In the genomic region with DNA sequence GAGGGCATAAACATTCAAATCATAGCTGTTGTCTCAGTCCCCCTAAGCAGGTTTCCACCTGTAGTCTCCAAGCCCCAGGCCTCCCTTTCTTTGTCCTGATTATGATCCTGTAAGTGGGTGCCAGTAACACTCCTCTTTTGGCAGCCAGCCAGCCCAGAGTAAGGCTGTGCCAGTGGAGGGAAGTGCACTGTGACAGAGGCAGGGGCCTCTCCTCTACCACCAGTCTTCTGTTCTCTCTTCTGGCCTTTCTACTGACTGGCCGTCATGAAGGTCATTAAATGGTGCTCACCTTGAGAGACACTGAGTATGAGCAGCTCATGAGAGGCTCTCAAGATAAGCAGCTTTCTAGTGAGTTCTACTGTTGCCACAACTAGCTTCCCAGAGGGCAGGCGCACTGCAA, we compare ENCODE assay signal across 9 mouse cellular contexts.
A peak's percentile ranks its signal among the peaks of the same experiment; 100 is the strongest.
DNase-seq lines count a peak whose midpoint lies in the region; ATAC-seq and TF ChIP-seq lines count a peak whose summit lies in the region.
"Had no signal": no experiment of that assay in that cellular context is flagged by ENCODE, and none has a peak within 500 bp of the region (broad histone marks: within the 10 kb centered on the region; RNA-seq: fewer than 3 reads in every experiment).

No protein-coding gene starts in this region.

- no peaks in the 10 kb centered on the region for H3K27me3 ChIP-seq in heart, embryonic 13.5 days (replicated peaks)
- H3K27me3 ChIP-seq in kidney, embryonic 16.5 days (ENCODE audit: insufficient read depth, low read length), result no peaks in the 10 kb centered on the region
- H3K27me3 ChIP-seq in stomach, postnatal 0 days (ENCODE audit: control insufficient read depth, insufficient read depth, low read length), result no peaks in the 10 kb centered on the region
- H3K27me3 ChIP-seq: neural tube, embryonic 12.5 days had no signal

- ATAC-seq in heart, embryonic 13.5 days (ENCODE audit: extremely low read depth, insufficient number of reproducible peaks, low FRiP score, low TSS enrichment), result no peak
- peak; percentile 54; the same call in 1 of the 2 replicates for ATAC-seq in kidney, embryonic 16.5 days (ENCODE audit: low FRiP score, low TSS enrichment)
- ATAC-seq in stomach, postnatal 0 days (ENCODE audit: low FRiP score, low TSS enrichment), result 0 out of 2 replicates have a peak, but pooled peaks have one; percentile 51
- ATAC-seq in erythroid progenitor cell, adult 5-6 weeks (replicated peaks; ENCODE audit: low FRiP score, poor library complexity, severe bottlenecking), result no peak

- 48% methylated on average over 2 of the region's 2 CpGs for WGBS in heart, embryonic 13.5 days
- 87% methylated on average over 2 of the region's 2 CpGs for WGBS in kidney, embryonic 16.5 days
- 53% methylated on average over 2 of the region's 2 CpGs for WGBS in stomach, postnatal 0 days

- intact Hi-C loops in heart, postnatal 25 days (cut with DNase I), result no loop called here

- no peak overlapping the region for H3K4me3 ChIP-seq in heart, embryonic 13.5 days
- no peak overlapping the region for H3K4me3 ChIP-seq in kidney, embryonic 16.5 days (ENCODE audit: low read length)
- no peak overlapping the region for H3K4me3 ChIP-seq in stomach, postnatal 0 days (ENCODE audit: low read depth, low read length)
- H3K4me3 ChIP-seq: neural tube, embryonic 12.5 days had no signal

- H3K4me1 ChIP-seq in heart, embryonic 13.5 days, result peaks cover 43% of the 10 kb centered on the region
- no peaks in the 10 kb centered on the region for H3K4me1 ChIP-seq in kidney, embryonic 16.5 days (ENCODE audit: insufficient read depth, low read length)
- H3K4me1 ChIP-seq in stomach, postnatal 0 days (replicated peaks; ENCODE audit: control insufficient read depth, insufficient read depth), result no peaks in the 10 kb centered on the region
- H3K4me1 ChIP-seq: neural tube, embryonic 12.5 days had no signal

- no peak for DNase-seq in heart, postnatal 25 days (ENCODE audit: low spot score)
- DNase-seq in right cerebral cortex, postnatal 4 days, result peak; percentile 13
- DNase-seq in right cerebral cortex, adult 2 months (ENCODE audit: low spot score in 2 of 2), result no peak
- peak; percentile 21 for DNase-seq in stomach, postnatal 0 days (ENCODE audit: low spot score)

- H3K4me2 ChIP-seq in heart, embryonic 13.5 days, result no peak overlapping the region
- no peak overlapping the region for H3K4me2 ChIP-seq in kidney, embryonic 16.5 days (replicated peaks; ENCODE audit: low read depth, low read length)
- no peak overlapping the region for H3K4me2 ChIP-seq in stomach, postnatal 0 days (replicated peaks; ENCODE audit: low read depth)
- H3K4me2 ChIP-seq: neural tube, embryonic 12.5 days had no signal

- H3K9me3 ChIP-seq in heart, embryonic 13.5 days, result no peaks in the 10 kb centered on the region
- no peaks in the 10 kb centered on the region for H3K9me3 ChIP-seq in kidney, embryonic 16.5 days (ENCODE audit: low read length)
- no peaks in the 10 kb centered on the region for H3K9me3 ChIP-seq in stomach, postnatal 0 days (ENCODE audit: control insufficient read depth, low read length)
- H3K9me3 ChIP-seq: neural tube, embryonic 12.5 days had no signal

- no peak overlapping the region for H3K9ac ChIP-seq in heart, embryonic 13.5 days
- no peak overlapping the region for H3K9ac ChIP-seq in kidney, embryonic 16.5 days (replicated peaks; ENCODE audit: low read length)
- no peak overlapping the region for H3K9ac ChIP-seq in stomach, postnatal 0 days (ENCODE audit: low read length)
- H3K9ac ChIP-seq: liver, embryonic 14.5 days; neural tube, embryonic 12.5 days had no signal

- no peak for TF ChIP-seq EP300 in stomach, postnatal 0 days (optimal IDR thresholded peaks at IDR 0.05)

- no peaks in the 10 kb centered on the region for H3K36me3 ChIP-seq in heart, embryonic 13.5 days
- H3K36me3 ChIP-seq in kidney, embryonic 16.5 days (ENCODE audit: insufficient read depth, low read length), result no peaks in the 10 kb centered on the region
- H3K36me3 ChIP-seq in stomach, postnatal 0 days (ENCODE audit: control insufficient read depth, insufficient read depth, low read length), result no peaks in the 10 kb centered on the region
- H3K36me3 ChIP-seq: neural tube, embryonic 12.5 days had no signal

- no peak for TF ChIP-seq CTCF in stomach, postnatal 0 days (IDR thresholded peaks at IDR 0.05; ENCODE audit: low read depth)

- H3K27ac ChIP-seq in heart, embryonic 13.5 days (replicated peaks), result peak overlapping the region; percentile 43
- H3K27ac ChIP-seq in kidney, embryonic 16.5 days (ENCODE audit: low read length), result no peak overlapping the region
- no peak overlapping the region for H3K27ac ChIP-seq in stomach, postnatal 0 days (replicated peaks)
- H3K27ac ChIP-seq: liver, embryonic 14.5 days; neural tube, embryonic 12.5 days had no signal

Comparison
In these comparisons a context has a peak if more than half of its experiments do, and no peak if none do; other contexts are left out.
1. DNase-seq: peak in right cerebral cortex, postnatal 4 days (single experiment) and stomach, postnatal 0 days (single experiment); none in heart, postnatal 25 days (single experiment) and right cerebral cortex, adult 2 months (0 of 2).
2. ATAC-seq: peak in kidney, embryonic 16.5 days (single experiment) and stomach, postnatal 0 days (single experiment); none in heart, embryonic 13.5 days (single experiment) and erythroid progenitor cell, adult 5-6 weeks (single experiment).